Mouse (Mus musculus) stomach, postnatal 0 days (tissue): ENCODE measurements around the gene Srcap. TPM values are rescaled to one million over a fixed set of nuclear protein-coding genes. Genes with fewer than 3 reads are reported as not detected.
"Not testable (repeated sequence)": the region's sequence is repeated elsewhere in the genome, so short reads cannot be mapped to it uniquely, and the experiment has no call there.

Experiments
- ATAC-seq: fragments of 200-750 bp; cut with Nextera tagmentation; 2 replicates; pipeline ENCODE4 v1.8.0; 2017; ENCODE audit not compliant: low FRiP score, low TSS enrichment
- DNase-seq: peaks from one replicate; pipeline ENCODE4 v3.0.0-alpha.2; 2016; ENCODE audit warnings: low spot score
- H3K27ac ChIP-seq: fragments of 300-500 bp; sonication (generic); replicated peaks from 2 replicates; pipeline ENCODE4 v1.5.1; 2014; ENCODE audit warnings: mild to moderate bottlenecking, control low read depth
- H3K27me3 ChIP-seq: fragments of 300-500 bp; sonication (generic); 2 replicates; pipeline ENCODE4 v1.6.1; 2014; ENCODE audit warnings: low read length; ENCODE audit not compliant: control insufficient read depth, insufficient read depth
- H3K36me3 ChIP-seq: fragments of 300-500 bp; sonication (generic); 2 replicates; pipeline ENCODE4 v1.6.1; 2014; ENCODE audit warnings: low read length, mixed read lengths; ENCODE audit not compliant: control insufficient read depth, insufficient read depth
- H3K4me1 ChIP-seq: fragments of 300-500 bp; sonication (generic); replicated peaks from 2 replicates; pipeline ENCODE4 v1.6.1; 2014; ENCODE audit warnings: antibody characterized with exemption; ENCODE audit not compliant: control insufficient read depth, insufficient read depth
- H3K4me2 ChIP-seq: fragments of 300-500 bp; sonication (generic); replicated peaks from 2 replicates; pipeline ENCODE4 v1.6.1; 2014; ENCODE audit warnings: low read depth, mild to moderate bottlenecking, control low read depth, moderate library complexity
- H3K4me3 ChIP-seq: fragments of 300-500 bp; sonication (generic); 2 replicates; pipeline ENCODE4 v1.5.1; 2014; ENCODE audit warnings: low read depth, low read length, control low read depth
- H3K9ac ChIP-seq: fragments of 300-500 bp; sonication (generic); 2 replicates; pipeline ENCODE4 v1.6.1; 2014; ENCODE audit warnings: mild to moderate bottlenecking, low read length, control low read depth, mixed read lengths
- H3K9me3 ChIP-seq: fragments of 300-500 bp; sonication (generic); 2 replicates; pipeline ENCODE4 v1.6.1; 2016; ENCODE audit warnings: low read length; ENCODE audit not compliant: control insufficient read depth
- CTCF ChIP-seq: IDR thresholded peaks from 2 replicates; pipeline ENCODE4 v1.5.1; 2016; ENCODE audit warnings: antibody characterized with exemption, low read depth, mild to moderate bottlenecking, moderate library complexity
- EP300 ChIP-seq: optimal IDR thresholded peaks from 2 replicates; pipeline ENCODE3; 2016; ENCODE audit warnings: antibody characterized with exemption
- WGBS: fragments of 180-500 bp; shearing (Covaris S2); extraction: QIAGEN DNeasy Blood & Tissue Kit; methylation state at CpG from one replicate; pipeline ENCODE4 v1.1.7; 2014; 5-methylcytosine and 5-hydroxymethylcytosine counted together
- polyA plus RNA-seq: library from polyadenylated mRNA; unstranded; fragments of >200 nt; fragmentation: Nextera tagmentation; extraction: Ambion mirVana; gene quantifications from 2 replicates; pipeline ENCODE4 v1.2.1, GENCODE M21; 2015

Srcap gene
- 13.0 TPM in 2 replicates for polyA plus RNA-seq

DNA sequence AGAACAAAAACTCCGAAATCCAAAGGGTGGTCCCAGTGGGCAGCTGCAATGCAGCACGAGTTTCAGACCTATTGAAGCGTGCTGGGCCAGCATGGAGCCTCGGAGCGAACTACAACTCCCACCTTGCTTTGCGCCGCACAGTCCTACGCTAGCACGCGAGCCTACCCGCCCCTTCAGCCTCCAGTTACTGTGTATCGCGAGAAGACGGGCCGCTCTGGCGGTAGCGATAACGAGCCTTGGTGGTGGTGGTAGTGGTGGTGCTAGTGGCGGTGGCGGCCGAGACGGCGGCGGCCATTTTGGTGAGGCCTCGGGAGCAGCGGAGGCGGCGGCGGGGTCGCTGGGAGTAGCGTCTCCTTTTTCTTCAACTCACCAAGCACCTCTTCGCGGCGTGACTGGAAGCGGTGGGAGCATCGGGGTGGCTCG is at the start of gene Srcap:
TSS of gene Srcap (plus strand) at position 176 of the 423 bp plus-strand sequence.
- 1% methylated on average over 31 of the region's 37 CpGs for WGBS
- TF ChIP-seq CTCF: peak; percentile 5; the same call in 1 of the 2 replicates
- peak; percentile 99 for TF ChIP-seq EP300

DNA sequence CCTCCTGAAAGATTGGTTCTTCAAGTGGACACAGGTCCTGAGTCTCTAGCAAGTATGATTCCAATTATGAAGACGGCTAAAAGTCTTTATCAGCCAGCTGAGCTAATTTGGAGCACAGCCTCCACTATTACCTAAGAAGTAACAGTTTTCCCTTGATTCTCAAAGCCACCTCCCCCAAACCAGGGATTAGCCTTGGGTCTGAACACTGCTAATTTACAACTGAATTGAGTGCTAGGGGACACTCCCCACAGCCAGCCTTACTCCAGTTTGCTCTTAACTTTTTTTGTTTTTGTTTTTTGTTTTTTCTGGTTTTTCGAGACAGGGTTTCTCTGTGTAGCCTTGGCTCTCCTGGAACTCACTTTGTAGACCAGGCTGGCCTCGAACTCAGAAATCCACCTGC is 46.6 kb upstream of the Srcap start:
- Histone ChIP-seq H3K4me1 (no peaks in the 10 kb centered on the region), H3K27ac (no peak overlapping the region), H3K4me3 (no peak overlapping the region), H3K9me3 (no peaks in the 10 kb centered on the region), H3K4me2 (no peak overlapping the region), H3K9ac (no peak overlapping the region), H3K27me3 (no peaks in the 10 kb centered on the region), H3K36me3 (no peaks in the 10 kb centered on the region; the same call in 1 of the 2 replicates)
- 93% methylated on average over 3 of the region's 3 CpGs for WGBS
- TF ChIP-seq CTCF: no peak
- TF ChIP-seq EP300: no peak
- DNase-seq: no peak
- no peak for ATAC-seq

More for the DNA sequence above, at the start of gene Srcap:
- Histone ChIP-seq H3K4me1 (no peaks in the 10 kb centered on the region), H3K9ac (peak within 1 kb of the TSS; percentile 90), H3K4me2 (peak within 1 kb of the TSS; percentile 64), H3K27ac (peak within 1 kb of the TSS; percentile 98), H3K36me3 (peaks cover 4% of the 10 kb centered on the region; the same call in 1 of the 2 replicates), H3K27me3 (no peaks in the 10 kb centered on the region), H3K4me3 (peak within 1 kb of the TSS; percentile 72), H3K9me3 (no peaks in the 10 kb centered on the region)
- DNase-seq: peak; percentile 97
- peak; percentile 96 for ATAC-seq

DNA sequence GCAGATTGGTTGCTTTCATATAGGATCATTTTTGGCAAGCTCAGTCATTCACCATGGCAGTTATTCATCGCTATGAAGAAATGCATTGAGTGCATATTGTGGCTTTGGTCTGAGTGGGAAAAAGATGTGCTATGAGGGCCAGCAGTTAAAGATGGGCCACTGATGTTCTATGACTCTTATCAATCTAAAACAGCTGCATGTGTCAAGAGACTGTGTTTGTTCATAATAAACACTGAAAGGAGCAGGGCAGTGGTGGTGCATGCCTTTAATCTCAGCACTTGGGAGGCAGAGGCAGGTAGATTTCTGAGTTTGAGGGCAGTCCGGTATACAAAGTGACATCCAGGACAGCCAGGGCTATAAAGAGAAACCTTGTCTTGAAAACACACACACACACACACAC is 46.1 kb upstream of the Srcap start:
- H3K27me3 ChIP-seq, H3K27ac ChIP-seq, DNase-seq, H3K36me3 ChIP-seq, H3K4me3 ChIP-seq, H3K9ac ChIP-seq, H3K9me3 ChIP-seq, ATAC-seq, H3K4me1 ChIP-seq, H3K4me2 ChIP-seq: not testable (repeated sequence)
- 100% methylated on average over 2 of the region's 2 CpGs for WGBS

DNA sequence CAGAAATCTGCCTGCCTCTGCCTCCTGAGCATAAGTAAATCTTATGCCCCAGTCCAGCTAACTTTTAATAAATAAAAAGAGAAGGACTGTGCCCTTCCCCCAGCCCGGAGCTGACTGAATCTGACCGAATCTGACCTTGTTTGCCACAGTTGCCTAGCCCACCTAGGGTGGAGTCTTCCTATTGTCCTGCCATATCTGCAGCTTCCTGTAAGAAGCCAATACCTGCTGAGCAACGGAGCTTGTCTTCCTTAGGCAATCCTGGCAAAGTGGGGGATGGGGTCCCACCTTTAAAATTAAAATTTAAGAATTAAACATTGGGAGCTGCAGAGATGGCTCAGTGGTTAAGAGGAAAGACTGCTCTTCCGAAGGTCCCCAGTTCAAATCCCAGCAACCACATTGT is 45.2 kb upstream of the Srcap start:
- no peak overlapping the region for H3K4me2 ChIP-seq
- no peak for TF ChIP-seq CTCF
- no peak for TF ChIP-seq EP300
- no peak for ATAC-seq
- DNase-seq: no peak
- no peak overlapping the region for H3K4me3 ChIP-seq
- no peaks in the 10 kb centered on the region for H3K27me3 ChIP-seq
- no peak overlapping the region for H3K27ac ChIP-seq
- H3K4me1 ChIP-seq: no peaks in the 10 kb centered on the region
- H3K9ac ChIP-seq: no peak overlapping the region
- H3K9me3 ChIP-seq: no peaks in the 10 kb centered on the region
- no peaks in the 10 kb centered on the region; the same call in 1 of the 2 replicates for H3K36me3 ChIP-seq
- 91% methylated on average over 4 of the region's 4 CpGs for WGBS

DNA sequence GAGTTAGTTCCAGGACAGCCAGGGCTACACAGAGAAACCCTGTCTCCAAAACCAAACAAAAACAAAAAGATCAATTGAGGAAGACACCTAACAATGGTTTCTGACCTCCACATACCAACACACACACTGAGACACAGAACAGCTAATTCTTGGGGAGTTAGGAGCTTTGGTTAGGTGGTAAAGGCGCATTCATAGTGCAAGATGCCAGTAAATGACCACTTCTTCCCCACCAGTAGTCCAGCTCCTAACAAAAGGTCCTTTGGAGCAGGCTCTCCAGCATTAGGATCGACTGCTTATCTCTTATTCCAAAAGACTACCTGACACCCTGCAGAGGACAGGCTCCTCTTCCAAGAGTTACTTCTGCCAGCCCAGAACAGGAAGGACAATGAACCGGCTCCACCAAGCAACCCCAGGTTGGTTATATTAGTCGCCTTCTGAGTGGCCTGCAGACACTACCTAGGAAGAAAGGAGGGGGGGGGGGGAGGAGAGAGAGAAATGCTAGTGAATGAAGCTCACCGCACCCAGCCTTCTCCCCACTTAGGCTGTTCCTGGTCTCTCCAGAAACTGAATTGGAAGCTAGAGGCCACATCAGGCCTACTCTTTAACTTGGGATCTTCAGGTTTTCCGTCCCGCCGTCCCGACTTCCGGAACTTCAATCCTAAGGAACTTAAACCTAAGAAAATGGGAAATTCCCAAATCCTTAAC is 41.6 kb upstream of the Srcap start:
- ATAC-seq (no peak), DNase-seq (peak; percentile 63)
- TF ChIP-seq EP300 (peak; percentile 87), CTCF (no peak)
- Histone ChIP-seq H3K4me2 (peak overlapping the region; percentile 69), H3K4me3 (peak overlapping the region; percentile 75), H3K27me3 (no peaks in the 10 kb centered on the region), H3K36me3 (peaks cover 14% of the 10 kb centered on the region), H3K27ac (peak overlapping the region; percentile 99), H3K9ac (peak overlapping the region; percentile 89), H3K4me1 (no peaks in the 10 kb centered on the region), H3K9me3 (no peaks in the 10 kb centered on the region)
- 7% methylated on average over 10 of the region's 10 CpGs for WGBS
